Mouse (Mus musculus): ENCODE results near the gene Kif12.

Gene Kif12

GRCm38 (mm10) chr4:63171969-63172685 is at the start of gene Kif12:
Kif12 (minus strand) TSS chr4:63172131.
- DNase-seq (ENCODE audit: low read depth, low spot score): no peak

GRCm38 (mm10) chr4:63221096-63221958 is 49.4 kb upstream of the Kif12 start:
- DNase-seq (ENCODE audit: low read depth, low spot score): no peak

- DNase-seq (ENCODE audit: low read depth, low spot score): no peak
Observed at GRCm38 (mm10) chr4:63219635-63220034, 47.7 kb upstream of the Kif12 start.

- no peak for DNase-seq (ENCODE audit: low read depth, low spot score)
Observed at GRCm38 (mm10) chr4:63219059-63219458, 47.1 kb upstream of the Kif12 start.

DNA sequence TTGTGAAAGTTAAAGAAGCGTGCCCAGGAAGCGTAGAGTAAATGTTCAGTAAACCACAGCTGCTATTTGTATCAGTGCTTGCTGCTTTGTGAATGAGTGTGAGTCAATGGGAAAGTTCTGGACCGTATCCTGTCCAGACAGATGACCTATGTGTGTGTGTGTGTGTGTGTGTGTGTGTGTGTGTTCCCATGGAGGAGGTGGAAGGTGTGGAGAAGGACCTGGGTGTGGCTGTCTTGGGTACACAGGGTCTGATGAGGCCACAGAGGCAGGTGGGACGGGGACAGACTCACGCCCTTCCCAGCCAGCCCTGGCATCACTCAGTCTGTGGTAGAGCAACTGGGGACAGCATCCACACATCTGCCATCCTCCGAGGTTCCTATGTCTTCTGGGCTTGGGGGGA is 45.6 kb upstream of the Kif12 start:
- no peak for DNase-seq (ENCODE audit: low read depth, low spot score)

- DNase-seq (ENCODE audit: low read depth, low spot score): no peak
Observed at GRCm38 (mm10) chr4:63216566-63216965, 44.6 kb upstream of the Kif12 start.

- DNase-seq (ENCODE audit: low read depth, low spot score): peak; percentile 74
Observed at GRCm38 (mm10) chr4:63215993-63216531, 44.1 kb upstream of the Kif12 start.

- peak; percentile 57 for DNase-seq (ENCODE audit: low read depth, low spot score)
Observed at GRCm38 (mm10) chr4:63215185-63215992, 43.5 kb upstream of the Kif12 start.

- peak; percentile 42 for DNase-seq (ENCODE audit: low read depth, low spot score)
Observed at GRCm38 (mm10) chr4:63213907-63214621, 42.1 kb upstream of the Kif12 start, which contains the start of gene Col27a1. Col27a1 (plus strand) TSS chr4:63214004.

GRCm38 (mm10) chr4:63205583-63205982 is 33.7 kb upstream of the Kif12 start:
- no peak for DNase-seq (ENCODE audit: low read depth, low spot score)

GRCm38 (mm10) chr4:63203874-63204273 is 31.9 kb upstream of the Kif12 start:
- DNase-seq (ENCODE audit: low read depth, low spot score): no peak

GRCm38 (mm10) chr4:63199366-63199765 is 27.4 kb upstream of the Kif12 start:
- DNase-seq (ENCODE audit: low read depth, low spot score): no peak

GRCm38 (mm10) chr4:63194366-63194765 is 22.4 kb upstream of the Kif12 start:
- no peak for DNase-seq (ENCODE audit: low read depth, low spot score)

DNA sequence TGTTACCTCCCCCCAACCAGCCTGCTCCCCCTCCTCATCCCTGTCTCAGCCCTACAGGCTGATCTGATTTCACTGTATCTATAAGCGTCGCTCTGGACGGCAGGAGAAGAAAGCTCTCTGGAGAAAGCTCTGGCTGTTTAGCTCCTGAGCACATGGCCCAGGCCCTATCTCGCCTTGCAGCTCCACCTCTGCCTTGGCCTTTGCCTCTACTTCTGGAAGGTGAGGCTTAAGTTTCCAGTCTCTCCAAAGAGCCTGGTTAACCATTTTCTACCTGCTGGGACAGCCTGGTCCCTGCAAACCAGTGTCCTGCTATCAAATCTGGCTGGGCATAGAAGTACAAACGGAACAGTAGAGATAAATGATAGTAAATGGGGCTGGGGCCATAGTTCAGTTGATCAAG is 19.7 kb upstream of the Kif12 start:
- no peak for DNase-seq (ENCODE audit: low read depth, low spot score)

DNA sequence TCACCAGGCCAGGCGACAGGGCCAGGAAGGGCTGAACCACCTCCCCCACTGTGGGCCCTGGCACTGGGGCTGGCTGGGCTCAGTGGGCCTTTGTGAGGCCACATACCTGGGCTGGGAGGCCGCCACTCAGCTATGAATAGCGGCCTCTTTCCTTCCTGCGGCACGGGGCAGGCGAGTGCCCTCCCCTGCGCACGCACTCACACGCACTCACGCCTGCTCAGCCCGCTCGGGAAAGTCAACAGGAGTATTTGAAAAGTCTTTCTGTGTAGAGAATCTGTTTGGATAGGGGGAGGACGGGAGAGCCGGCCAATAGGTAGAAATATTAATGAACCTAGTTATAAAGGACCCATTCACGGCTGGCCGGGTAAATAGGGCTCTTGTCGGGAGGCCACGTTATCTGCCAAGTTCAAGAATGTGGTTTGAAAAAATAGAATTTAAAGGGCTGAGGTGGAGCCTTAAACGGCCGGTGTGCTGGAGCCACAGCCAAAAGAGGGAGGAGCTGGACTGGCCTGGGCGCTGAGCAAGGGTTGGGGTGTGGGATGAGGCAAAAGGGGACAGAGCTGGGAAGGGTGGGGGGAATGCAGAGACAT is 14.4 kb upstream of the Kif12 start:
- no peak for DNase-seq (ENCODE audit: low read depth, low spot score)

GRCm38 (mm10) chr4:63181556-63181955 is 9.6 kb upstream of the Kif12 start:
- peak; percentile 22 for DNase-seq (ENCODE audit: low read depth, low spot score)

DNA sequence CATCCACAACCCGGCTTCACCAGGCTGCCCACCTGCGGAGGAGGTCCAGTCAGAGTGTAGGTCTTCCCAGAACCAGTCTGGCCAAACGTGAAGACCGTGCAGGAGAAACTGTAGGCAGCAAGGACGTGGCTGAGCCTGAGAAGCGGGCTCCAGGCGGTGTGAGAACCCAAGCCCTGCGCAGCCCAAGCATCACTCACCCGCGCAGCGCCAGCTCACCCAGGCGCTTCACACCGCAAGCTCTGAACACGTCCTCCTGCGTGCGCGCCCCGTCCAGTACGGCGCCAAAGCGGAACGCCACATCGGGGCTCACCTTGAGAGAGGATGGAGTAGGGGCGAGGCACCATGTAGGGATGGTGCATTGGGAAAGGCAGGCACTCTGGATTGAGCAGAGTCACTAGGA is 809 bp downstream of the Kif12 start:
- DNase-seq (ENCODE audit: low read depth, low spot score): peak; percentile 8

DNA sequence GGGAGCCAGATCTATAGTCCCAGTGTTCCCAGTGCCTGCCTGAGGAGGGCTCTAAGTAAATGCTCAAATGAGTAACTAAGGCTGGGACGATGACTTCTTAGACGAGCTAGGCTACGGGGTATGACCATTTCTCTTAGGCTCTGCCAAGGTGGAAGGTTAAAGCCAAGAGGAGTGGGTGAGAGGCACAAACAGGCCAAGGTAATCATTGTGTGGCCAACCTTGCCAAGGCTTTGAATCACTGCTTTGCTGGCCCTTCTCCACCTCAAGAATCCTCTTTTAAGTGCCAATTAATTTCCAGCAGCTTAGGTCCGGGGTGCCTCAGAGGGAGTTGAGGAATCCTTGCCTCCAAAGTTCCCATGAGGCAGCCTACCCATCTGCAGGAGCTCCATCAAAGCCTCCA is 1.9 kb downstream of the Kif12 start:
- DNase-seq (ENCODE audit: low read depth, low spot score): no peak

- DNase-seq (ENCODE audit: low read depth, low spot score): no peak
Observed at GRCm38 (mm10) chr4:63166323-63166722, 5.6 kb downstream of the Kif12 start.

DNA sequence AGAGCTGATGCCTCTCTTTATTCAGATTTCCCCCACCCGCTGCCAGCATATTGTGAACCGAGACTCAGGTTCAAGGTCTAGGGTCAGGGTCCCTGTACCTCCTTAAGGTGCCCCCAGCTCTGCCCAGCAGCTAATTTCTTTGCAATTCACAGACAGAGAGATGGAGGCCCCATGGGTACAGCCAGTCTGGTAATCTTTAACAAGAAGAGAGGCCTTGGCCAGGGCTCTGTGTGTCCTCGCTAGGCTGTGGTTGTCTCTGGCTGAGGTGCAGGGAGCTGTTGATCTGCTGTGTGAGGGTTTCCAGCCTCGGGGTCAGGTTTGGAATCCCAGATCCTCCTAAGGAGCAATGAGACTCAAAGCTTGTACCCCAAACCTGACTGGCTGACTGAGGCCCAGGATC is 6.3 kb downstream of the Kif12 start:
- DNase-seq (ENCODE audit: low read depth, low spot score): no peak

All from ES-CJ7 (cell line).